Mouse (Mus musculus): ENCODE measurements around the gene Atp6v1g1.
A peak's percentile ranks its signal among the peaks of the same experiment; 100 is the strongest.

Atp6v1g1 gene

GRCm38 (mm10) chr4:63547799-63548198 is 3.2 kb downstream of the Atp6v1g1 start:
- DNase-seq = no peak

DNA sequence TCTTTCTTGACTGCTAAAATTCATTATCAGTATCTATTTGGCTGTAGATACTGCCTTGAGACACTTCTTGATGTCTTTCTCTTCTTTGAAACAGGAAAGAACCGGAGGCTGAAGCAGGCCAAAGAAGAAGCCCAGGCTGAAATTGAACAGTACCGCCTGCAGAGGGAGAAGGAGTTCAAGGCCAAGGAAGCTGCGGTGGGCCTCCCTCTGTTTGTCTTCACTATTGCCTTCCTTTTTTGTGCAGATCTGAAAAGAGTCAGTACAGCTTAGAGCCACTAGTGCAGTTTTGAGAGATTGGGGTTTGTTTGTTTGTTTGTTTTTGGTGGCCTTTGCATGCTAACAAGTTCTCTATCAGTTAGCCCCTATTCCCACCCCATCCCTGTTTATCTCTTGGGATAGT is 3.9 kb downstream of the Atp6v1g1 start:
- DNase-seq = peak; percentile 35

DNA sequence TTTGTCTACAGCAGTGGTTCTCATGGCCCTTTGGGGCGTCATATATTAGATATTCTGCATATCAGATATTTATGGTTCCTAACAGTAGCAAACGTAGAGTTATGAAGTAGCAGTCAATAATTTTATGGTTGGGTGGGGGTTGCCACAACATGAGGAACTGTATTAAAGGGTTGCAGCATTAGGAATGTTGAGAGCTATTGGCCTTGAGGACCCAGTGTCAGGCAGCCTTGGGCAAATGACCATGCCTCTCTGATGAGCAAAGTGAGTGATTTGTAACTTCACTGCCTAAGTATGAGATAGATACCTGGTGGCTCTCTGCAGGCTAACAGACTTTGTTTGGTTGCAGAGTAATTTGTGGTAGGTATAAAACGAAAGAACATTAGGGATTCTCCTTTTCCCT is 6.3 kb downstream of the Atp6v1g1 start:
- DNase-seq = no peak

DNA sequence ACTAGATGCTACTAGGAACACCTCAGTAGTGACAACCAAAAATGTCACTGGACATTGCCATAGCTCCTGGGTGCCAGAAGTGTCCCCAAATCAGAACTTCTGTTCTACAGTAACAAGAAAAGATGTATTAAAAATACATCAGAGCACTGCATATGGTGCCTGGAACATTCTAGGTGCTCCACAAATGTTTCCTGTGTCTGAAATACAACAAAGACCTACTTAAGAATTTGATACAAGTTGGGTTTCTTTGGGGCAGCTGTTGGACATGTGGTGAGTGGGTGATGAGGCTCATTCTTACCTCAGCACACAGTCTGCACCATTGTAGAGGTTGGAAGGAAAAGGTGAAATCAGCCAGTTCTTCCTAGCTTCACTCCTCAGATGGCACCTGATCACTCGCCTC is 8.3 kb downstream of the Atp6v1g1 start:
- no peak for DNase-seq

DNA sequence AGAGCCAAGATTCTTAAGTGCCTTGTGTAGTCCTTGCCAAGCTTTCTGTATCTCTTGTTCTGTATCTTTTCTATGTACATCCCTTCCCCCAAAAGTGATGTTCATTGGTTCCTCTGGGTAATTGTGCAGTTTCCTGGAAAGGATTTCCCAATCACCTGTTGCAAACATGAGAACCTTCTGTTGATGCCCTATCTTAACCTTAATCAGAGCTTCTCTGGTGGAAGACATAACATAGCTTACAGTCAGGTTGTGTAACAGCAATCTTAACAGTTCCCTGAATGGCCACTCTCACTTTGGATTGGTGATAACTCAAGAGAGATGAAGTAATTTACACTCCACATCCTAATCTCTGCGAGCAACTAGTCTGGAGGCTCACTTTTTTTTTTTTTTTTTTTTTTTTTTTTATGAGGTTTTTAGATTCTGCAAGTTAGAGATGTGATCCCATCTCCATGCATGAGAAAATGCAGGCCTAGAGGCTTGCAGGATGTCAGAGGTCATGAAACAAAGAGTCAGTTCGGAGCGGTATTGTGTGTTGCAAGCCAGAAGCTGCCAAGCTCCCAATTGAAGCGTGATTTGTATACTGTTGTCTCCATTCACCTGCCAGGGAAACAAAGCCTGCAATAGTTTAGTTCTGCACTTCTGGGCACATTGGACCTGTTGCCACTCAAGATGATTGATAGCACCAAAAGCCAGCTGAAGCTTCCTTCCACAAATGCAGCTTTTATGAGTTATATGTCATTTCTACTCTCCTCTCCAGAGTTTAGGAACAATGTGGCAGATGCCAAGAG is 9.4 kb downstream of the Atp6v1g1 start:
- DNase-seq = no peak

- DNase-seq = no peak
Measured at GRCm38 (mm10) chr4:63554616-63555015, 10.0 kb downstream of the Atp6v1g1 start.

- no peak for DNase-seq
Measured at GRCm38 (mm10) chr4:63555111-63555510, 10.5 kb downstream of the Atp6v1g1 start.

DNA sequence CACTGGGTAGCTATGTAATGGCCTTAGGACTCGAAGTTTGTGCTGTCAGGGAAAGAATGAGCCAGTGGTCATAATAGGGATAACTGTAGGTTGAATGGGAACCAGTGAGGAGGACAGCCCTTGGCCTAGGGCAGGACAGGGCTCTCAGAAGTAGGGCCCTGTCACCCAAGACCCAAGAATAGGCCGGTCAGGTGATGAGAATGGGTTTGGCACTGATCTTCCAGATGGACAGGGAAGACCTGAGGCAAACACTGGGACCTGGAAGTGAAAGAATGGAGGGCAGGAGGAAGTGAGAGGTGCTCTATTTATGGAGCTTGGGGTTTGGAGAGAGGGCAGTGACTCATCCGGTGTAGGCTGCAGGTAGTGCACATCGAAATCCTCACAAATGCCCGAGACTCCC is 12.1 kb downstream of the Atp6v1g1 start:
- no peak for DNase-seq

GRCm38 (mm10) chr4:63557124-63558059 is 12.8 kb downstream of the Atp6v1g1 start:
- peak; percentile 16 for DNase-seq

GRCm38 (mm10) chr4:63558407-63559081 is 14.0 kb downstream of the Atp6v1g1 start, which contains the start of gene Tmem268:
TSS of gene Tmem268 (plus strand) at chr4:63558781.
- DNase-seq = peak; percentile 87

GRCm38 (mm10) chr4:63559127-63559697 is 14.6 kb downstream of the Atp6v1g1 start:
- DNase-seq = peak; percentile 25

DNA sequence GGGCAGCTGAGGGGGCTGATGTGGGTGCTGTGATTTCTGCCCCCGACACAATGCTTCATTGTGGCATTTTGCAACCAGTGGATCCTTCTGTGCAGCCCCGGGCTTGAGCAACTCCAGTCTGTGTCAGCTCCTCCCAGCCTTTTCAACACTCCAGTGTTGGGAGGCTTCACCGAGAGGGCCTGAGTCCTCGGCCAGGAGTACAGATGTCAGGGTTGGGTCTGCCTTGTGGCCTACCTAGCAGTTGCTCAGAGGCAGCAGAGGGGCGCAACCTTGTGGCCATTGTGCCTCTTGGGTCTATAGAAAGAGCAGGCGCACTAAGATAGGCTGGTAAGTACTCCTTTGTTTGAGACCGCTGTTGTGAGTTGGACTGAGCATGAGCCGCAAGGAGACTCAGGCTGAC is 15.5 kb downstream of the Atp6v1g1 start:
- DNase-seq = peak; percentile 50

DNA sequence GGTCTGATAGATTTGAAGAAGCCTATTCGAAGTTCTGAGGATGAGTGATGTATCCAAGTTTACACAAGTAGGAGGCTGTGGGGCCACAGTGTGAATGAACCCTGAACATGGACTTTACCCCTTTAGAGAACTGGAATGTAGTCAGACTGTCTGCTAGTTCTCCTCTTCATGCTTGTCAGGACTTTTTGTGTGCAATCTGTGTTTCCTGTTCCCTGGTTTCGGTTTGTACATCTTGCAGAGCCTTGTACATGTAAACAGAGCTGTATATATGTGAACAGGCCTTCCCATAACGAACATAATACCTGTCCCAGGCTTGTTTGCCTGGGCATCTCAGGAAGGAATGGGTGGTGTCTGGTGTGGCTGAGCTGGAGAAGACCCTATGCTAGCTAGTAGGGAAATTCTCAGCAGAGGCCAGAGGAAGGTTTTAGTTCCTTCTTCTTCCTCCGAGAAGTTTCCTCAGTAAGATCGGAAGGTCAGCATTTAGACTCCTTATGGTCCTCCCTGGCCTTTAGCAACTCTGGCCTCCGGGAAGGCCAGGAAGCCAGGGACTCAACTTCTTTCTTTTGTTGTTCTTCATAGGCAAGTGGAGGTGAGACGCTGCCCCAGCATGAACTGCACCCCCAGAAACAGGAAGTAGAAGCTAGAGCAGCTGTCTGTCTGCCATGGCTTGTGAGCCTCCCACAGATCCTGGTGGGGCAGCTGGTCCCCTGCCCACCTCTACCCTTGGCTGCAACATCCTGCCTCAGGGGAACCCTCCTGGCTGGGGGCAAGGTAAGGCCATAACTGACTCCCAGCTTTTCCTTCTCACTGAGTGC is 17.5 kb downstream of the Atp6v1g1 start:
- DNase-seq = peak; percentile 73

- DNase-seq = no peak
Measured at GRCm38 (mm10) chr4:63562742-63563141, 18.2 kb downstream of the Atp6v1g1 start.

GRCm38 (mm10) chr4:63567712-63568390 is 23.3 kb downstream of the Atp6v1g1 start:
- DNase-seq = no peak

DNA sequence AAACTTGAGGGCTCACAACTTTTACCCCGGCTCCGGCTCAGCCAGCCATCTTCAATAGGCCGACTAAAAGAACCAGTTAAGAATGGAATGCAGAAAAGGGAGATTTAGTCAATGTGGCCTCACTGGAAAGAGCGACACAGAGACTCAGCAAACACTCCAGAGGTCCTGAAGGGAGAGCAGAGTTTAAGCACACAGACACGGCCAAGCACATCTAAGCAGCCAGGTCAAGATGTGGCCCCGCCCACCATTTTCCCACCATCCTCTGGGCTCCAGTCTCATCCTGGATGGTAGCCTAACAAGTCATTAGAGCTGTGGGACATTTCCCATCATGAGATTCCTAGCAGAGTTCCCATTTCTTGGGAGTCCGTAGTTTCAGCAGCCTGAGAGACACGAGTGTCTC is 24.8 kb downstream of the Atp6v1g1 start:
- DNase-seq = no peak

GRCm38 (mm10) chr4:63570208-63570781 is 25.7 kb downstream of the Atp6v1g1 start:
- DNase-seq = no peak

DNA sequence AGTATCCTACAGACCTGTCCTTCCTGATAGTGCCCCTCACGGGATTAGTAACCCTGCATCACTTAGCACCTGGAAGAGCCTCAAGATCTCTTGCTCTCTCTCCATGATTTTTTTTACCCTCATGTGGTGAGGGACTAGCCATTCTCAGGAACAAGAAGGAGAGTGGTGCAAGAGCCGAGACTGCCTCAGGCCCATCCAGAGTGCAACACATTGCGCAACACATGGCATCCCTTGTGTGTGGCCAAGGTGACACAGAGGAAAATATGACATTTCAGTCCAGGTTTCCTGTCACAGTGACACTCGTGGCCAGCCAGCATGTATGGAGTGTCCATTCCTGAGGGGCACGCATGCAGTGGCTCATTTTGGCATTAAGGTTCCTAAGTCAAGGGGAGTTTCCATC is 28.0 kb downstream of the Atp6v1g1 start:
- DNase-seq = no peak

DNA sequence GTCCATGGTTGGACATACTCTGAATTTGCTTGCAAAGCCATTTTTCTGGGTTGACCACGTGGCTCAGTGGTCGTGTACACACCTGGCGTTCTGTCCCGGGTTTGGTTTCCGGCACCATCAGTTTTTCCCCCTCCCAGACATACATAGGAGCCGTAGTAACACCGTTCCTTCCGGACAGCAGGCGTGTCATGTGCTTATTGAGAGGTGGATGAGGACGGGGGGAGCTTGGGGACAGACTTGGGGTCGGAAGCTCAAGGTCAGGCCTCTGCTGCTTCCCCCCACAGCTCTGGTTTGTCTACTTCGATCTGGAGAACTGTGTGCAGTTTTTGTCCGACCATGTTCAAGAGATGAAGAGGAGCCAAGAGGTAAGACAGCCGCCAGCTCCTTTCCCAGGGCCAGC is 35.1 kb downstream of the Atp6v1g1 start:
- DNase-seq = no peak

DNA sequence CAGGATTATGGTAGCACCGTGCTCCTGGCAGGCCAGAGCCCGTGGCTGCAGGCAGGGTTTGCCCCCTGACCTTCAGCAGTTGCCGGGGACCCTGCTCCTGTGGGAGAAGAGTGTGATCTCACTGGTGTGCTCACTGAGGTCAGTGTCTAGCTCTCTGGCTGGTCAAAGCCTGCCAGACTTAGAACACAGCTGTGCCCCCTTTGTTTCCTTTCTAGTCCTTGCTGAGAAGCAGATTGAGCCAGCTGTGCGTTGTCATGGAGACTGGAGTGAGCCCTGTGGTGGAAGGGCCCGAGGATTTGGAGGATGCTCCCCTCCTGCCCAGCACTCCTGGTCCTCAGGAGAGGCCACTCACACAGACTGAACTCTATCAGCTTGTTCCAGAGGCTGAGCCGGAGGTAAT is 35.5 kb downstream of the Atp6v1g1 start:
- DNase-seq = no peak

DNA sequence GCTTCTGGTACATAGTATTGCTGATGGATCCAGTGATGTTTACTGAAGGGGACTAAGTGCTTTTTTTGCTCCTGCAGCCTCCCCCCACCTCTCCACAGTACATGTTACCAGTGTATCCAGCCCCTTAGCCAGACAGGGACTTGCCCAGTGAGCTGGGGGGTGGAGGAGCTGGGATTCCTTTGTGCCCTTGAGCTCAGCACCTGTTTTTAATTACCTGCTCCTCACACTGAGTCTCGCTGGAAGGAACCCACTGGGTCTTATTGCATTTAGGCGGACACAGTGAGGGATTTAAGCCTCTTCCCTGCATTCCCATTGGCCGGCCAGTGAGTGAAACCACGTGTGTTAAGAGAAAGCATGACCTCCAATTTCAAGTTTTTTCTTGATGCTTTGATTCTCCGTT is 38.0 kb downstream of the Atp6v1g1 start:
- DNase-seq = no peak
